Mouse (Mus musculus) urinary bladder, postnatal 4 days (tissue): ENCODE measurements around the gene Tes3-ps.

ENCODE experiments used
- DNase-seq, 2 experiments: peaks; one replicate each; pipeline ENCODE4 v3.0.0; 2021 to 2022; ENCODE audit warnings: low spot score in 2 of 2

Gene Tes3-ps

DNA sequence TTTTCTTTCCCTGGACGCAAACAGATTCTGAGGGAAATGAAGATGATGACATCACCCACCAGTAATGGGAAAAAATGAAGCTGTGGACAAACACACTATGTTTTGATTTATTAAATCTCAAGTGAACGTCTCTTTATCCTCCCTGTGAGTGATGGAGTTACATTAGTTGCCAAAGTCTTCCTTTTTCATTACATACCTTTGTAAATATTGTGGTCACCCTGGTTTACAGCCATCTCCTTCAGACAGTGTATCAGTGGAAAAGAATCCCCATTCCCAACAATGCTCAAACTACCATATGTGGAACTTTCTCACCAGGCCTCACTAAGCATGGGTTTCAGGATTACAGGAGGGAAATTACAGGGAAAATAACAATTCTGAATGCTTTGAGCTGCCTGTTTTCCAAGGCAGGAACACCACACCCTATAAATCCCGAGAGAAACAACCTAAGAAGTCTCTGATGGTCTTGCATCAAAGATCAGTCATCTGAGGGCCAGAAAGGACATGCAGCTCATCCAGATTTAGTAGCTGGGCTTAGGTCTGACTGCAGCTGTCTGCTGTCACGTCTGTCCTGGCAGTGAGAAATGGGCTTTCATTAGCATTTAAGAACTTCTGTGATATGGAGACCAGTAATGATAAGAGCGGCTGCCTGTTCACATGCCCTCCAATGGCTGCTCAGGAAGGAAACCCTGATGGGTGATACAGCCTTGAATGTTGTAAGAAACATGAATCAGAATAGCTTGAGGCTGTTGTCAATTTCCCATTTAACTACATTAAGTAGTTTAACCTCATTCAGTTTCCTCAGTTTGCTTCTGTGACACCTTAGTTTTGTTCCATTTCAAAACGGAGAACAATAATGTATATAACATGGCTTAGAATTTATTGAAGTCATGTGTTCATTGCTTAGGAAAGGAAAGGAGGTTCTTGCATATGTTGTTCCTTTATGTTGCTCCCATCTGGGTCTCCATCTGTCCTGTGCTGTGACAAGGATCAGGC lies at the start of gene Tes3-ps:
Gene Tes3-ps, plus strand, starts transcription at position 943 of the 993 bp plus-strand sequence.
- DNase-seq = no peak

DNA sequence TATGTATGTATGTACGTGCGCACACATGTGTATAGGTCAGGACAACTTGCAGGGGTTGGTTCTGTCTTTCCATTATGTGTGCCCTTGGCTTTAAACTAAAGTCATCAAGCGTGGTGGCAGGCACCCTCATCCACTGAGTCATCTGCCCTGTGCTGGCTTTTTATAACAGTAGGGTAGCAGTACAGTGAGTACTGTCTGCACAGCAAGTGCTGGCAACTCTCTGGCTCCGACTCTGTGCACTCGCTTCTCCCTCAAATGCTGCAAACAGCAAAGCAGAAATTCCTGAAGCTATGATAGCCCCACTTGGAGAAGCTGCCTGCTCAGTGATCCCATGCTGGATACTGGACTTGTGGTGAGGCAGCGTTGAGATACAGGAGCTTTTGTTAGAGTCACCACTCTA lies 48.7 kb upstream of the Tes3-ps start:
- DNase-seq = no peak

DNA sequence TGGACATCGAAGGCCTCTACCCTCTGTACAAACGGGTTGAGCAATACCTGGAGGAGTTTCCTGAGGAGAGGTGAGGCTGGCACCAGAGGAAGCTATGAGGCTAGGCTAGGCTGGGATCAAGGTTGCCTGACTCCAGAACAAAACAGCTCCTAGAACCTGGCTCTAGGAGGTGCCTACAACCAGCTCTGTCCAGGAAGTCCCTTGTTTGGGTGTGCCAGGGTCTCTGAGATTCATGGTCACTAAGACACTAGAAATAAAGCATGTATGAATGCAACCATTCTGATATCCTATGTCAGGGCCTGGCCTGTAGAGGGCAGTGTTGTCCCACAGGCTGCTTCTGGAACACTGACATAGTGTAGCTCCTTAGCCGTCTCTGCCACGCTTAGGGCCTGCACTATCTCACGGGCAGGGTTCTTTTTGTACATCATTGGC lies 43.8 kb upstream of the Tes3-ps start:
- peak; percentile 75 to 88 for DNase-seq

DNA sequence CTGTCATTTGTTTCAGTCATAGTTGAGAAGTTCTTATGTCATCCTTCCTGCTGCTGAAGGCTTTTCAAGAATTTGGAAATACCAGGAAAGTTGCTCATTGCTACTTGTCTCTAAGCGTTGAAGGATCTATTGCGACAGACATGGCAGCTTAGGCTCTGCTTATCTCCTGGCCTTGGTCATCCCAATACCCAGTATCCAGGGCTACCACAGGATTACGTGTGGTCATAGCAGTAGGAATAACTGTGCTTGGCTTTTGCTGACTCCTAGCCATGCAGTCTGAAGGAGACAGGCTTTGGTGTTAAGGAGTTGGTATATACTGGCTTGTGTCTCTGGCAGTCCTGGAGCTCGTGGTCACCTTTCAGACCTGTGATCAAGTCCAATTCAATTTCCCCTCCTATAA lies 32.8 kb upstream of the Tes3-ps start:
- no peak for DNase-seq

DNA sequence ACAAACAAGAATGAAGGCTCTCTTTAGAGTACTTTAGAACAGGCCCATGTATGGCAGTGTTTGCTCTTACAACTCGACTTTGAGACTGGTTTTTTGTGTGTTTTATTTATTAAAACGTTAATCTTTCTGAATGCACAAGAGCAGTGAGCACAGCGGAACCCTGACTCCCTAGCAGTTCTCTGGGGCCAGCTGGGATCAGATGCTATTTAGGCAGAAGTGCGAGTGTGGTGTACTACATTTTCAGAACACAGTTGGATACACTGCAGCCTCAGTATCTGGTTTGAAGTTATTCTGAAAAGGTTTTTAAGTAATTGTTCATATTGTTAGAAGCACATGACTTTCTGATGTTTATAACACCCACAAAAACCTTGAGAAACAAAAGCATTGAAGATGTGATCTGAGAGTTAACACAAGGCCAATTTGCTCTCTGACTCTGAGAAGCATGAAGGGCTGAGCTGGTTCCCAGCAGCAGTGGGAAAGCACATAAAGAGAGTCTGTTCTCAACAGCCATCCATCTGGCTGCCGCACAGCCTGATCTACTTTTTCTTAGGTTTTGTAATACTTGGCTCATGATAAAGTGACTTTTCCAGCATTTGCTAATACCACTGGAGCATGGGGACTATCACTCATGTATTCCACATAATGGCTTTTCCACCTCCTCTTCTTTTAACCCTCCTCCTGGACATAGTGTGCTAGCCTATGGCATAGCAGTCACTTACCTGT lies 32.3 kb upstream of the Tes3-ps start:
- DNase-seq = no peak

DNA sequence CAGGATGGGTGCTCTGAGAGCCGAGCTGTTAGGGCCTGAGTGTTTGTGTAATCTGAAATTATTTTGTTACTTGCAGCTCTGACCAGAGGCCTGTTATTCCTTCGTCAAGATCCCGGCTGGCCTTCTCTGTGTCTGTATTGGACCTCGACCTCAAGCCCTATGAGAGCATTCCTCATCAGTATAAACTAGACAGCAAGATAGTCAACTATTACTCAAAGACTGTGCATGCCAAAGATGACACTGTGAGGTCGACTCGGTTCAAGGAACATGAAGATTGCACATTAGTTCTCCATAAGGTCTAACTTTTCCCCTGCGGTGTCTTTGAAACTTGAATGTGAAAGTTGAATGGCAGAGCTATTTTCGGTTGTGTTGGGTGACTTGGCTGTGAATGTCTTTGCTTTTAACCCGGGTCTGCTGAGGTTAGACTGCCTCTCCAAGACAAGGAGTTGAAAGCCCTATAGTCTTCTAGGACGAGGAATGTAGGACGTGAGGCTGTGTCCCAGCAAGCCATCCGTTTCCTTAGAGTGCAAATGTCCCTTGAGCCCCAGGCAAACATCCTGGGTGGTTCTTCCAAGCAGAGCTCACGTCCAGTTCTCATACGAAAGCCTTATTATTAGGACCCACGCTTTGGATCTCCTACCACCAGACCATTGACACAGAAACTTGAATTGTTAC lies 31.5 kb upstream of the Tes3-ps start:
- DNase-seq = no peak

DNA sequence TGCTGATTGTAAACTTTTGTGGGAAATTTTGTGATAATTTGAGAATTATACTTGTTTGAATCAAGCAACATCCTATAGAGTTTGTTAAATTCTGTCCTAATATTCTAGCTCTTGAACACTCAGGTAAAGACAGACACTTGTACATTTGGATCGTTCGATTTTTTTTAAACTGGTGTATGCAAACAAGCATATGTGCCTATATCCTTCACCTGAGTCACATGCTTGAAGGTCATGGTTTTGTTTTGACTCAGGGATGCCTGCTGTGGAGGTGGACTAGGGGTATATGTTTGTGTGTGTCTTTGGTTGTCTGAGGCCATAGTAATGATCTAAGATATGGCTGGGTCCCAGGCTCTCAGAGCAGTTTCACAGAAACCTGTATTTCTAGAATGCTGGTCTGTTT lies 30.2 kb upstream of the Tes3-ps start:
- no peak for DNase-seq

DNA sequence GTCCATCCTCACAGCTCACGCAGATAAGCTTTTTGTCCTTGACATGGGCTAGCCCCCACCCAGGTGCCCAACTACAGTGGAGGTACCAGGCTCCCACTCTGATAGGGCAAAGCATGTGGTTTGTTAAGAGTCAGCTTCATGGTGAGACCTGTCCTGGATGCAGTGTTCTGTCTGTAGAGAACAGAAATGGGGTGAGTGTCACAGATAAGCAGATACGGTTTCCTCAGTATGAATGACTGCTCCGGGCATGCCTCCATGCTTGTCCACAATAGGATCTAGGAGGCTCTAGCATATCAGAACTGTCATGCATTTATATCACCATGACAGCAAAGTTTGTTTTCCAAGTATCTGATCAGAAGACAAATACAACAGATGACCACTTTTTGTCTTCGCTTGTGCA lies 27.2 kb upstream of the Tes3-ps start:
- DNase-seq = no peak

DNA sequence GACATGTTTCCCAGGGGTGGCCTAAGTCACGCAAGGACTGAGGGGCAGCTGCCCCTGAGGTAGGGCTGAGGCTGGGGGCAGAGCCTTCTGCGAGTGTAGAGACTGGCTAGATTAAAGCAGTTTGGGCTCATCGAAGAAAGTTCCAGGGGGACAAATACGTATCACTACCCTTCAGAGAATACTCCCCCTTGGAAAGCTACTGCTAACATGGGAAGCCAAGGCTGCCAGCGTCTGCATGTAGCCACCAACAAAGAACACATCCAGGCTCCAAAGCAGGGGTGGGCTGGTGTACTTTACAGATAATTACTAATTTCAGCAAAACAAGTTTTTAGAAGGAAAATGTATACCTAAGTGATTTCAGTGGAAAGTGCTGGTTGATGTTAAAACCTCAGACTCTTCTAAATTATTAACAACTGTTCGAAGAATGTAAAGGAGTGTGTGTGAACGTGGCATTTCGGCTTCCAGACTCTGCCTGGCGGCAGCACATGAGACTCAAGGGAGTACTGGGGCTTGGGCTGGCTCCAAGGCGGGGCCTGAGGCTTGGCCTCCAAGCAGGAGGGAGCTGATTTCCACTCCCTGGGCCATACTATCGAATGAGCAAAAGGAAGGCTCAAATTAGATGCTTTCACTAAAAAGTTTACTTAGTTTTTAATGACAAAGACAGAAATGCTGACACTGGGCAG lies 26.6 kb upstream of the Tes3-ps start:
- DNase-seq = peak; percentile 75

DNA sequence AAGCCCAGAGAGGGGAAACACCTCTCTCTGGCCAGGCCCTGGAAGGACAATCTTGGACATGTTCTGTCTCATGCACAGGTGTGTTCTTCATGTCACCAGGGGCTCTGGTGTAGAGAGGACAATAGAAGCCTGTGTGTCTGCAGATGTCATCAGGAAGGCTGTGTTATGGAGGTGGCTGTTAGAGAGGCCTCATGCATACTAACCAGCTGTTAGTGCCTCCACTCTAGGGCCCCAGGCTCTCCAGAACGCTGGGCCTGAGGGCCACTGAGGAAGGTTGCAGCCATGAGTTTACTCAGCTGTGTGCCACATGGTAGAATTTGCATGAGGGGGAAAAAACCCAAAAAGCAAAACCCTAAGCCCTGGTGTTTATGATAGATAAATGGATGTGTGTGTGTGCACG lies 25.5 kb upstream of the Tes3-ps start:
- DNase-seq = no peak

DNA sequence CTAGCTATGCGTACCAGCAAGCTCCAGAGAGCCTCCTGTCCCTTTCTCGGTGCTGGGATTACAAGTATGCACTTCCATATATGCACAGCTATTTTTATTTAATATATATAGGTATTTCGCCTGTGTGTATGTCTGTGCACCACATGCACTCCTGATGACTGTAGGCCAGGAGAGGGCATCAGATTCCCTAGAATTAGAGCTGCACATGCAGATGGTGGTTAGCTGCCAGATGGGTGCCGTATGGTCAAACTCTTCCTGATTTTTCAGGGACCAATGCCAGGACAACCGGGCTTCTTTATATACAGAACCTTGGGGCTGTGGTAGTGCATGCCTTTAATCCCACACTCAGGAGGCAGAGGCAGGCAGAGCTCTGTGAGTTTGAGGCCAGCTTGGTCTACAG lies 24.1 kb upstream of the Tes3-ps start:
- no peak for DNase-seq

DNA sequence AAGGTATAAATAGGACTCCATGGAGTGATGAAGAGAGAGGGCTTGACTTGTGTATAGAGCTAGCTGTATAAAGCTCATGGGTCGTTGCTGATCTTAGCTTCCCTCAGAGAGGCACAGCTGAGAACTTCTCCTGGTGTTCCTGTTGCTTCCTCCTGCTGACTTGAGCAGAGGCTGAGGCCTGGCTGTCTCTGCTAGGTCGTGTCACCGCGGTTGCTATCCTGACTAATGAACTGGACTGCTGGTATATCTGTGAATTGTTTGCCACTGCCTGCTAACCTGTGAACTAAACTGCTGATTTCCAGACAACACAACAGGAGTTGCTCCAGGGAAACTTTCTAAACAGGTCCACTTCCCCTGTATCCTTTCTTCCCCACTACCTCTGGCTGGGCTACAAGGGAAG lies 22.8 kb upstream of the Tes3-ps start:
- DNase-seq = no peak

DNA sequence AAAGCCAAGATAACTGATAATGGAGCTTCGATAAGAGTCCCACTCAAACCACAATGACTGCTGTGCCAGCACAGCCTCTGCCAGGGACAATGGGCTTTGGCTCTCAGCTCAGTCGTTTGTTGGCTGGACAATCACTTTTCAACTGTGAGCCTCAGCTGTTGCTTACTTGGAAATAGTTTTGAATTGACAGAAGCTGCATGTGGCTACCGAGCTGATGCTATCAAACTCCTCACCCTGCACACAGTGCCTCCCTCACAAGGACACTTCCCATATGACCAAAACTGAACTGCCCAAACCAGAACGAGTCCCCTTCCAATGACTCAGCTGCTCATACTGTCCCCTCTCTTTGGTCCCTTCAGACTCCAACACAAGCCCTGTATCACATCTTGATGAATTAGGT lies 22.3 kb upstream of the Tes3-ps start:
- DNase-seq = no peak

DNA sequence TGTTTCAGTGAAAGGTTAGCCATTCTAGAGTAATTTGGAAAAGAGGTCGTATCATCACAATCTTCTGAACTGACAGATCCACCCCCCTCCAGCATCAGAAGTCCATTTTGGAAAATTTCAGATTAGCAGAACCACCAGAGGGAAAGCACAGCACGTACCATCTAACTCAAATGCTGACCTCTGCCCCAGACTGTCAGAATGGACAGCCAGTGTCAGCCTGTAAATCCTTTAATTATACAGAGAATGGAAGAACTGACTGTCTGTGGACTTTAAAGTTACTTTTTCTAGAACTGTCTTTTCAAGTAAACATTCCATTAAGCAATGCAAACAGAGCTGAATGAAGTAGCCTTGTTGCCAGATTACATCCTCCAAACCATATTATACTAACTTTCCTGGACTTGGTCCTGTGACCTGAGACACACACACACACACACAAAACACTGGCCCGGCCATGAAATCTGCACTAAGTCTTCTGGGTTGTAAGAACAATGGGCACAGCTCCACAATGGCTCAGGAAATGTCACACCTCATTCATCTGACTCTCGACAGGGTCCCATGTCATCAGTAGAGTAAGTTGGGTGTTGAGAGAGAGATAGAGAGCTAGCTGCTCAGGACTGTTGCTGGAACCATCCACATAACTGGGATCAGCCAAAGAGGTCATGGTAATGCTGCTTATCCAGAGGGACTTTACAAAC lies 21.0 kb upstream of the Tes3-ps start:
- no peak for DNase-seq

DNA sequence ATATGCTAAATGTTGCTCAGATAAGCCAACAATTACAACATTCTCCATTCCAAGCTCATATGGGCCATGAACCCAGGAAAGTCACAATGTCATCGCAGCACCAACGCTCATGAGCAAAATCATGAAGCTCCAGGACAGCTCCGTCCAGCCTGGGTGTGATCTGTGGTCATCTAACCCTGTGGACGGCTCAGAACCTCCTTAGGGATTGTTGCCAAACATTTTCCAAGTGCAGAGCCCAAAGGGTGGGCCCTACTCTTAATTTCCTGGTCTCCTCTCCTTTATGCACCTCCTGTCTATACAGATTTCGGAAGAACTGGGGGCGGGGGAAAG lies 20.5 kb upstream of the Tes3-ps start:
- DNase-seq = no peak

DNA sequence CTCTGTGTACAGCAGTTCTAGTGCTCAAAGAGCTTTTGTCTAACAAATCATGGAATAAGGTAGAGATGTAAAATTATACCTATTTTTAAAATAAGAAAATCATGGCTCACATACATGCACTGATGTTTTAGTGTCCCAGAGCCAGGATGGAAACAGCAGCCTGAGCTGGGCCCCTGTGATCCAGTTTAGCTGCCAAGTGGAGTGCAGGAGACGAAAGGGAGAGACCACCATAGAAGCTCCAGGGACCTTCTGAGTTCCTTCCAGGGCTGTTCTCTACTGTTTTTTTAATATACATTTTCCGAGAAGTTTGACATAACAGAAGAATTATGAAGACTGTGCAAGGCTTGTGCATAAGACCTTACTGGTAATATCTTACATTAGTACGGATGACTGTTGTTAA lies 15.2 kb upstream of the Tes3-ps start:
- DNase-seq = no peak

DNA sequence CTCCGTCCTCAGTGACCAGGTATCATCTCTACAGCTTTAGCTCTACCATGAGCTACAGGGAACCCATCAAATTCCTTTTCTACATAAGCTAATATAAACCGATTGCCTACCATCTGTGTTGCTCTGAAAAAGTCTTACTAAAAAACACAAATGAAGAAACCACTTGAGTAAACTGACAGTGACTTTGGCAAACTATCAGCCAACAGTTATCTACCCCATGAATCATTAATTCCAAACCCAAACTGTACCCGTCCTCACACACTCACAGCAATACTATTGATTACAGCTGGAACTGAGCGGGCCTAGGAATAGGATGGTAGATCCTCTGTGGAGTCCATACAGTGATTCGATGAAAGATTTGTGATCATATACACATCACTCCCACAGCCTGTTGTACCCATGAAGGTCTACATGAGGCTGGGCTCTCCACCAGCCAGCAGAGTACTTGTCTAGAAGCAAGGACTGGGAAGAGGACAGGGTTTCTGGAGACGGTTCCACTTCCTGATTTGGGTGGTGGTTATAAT lies 14.2 kb upstream of the Tes3-ps start:
- DNase-seq = no peak

DNA sequence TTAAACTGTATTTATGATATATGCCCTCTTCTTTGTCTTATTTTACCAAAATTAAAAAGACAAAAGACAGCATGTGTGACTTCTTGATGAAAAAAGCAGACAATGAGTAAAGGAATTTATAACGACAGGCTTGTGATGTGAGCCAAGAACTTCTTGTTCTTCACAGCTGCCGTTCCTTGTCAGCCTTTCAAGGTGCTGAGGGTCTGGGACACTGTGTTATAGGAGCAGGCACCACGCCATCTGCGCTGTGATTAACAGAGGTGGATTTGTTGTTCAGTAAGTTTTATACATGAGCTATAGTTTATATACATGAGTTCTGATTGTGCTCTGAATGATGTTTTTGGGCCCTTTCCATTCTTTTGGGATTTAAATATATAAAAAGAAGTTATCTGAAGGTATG lies 13.7 kb upstream of the Tes3-ps start:
- peak in 1 of 2 experiments; percentile 49 for DNase-seq

DNA sequence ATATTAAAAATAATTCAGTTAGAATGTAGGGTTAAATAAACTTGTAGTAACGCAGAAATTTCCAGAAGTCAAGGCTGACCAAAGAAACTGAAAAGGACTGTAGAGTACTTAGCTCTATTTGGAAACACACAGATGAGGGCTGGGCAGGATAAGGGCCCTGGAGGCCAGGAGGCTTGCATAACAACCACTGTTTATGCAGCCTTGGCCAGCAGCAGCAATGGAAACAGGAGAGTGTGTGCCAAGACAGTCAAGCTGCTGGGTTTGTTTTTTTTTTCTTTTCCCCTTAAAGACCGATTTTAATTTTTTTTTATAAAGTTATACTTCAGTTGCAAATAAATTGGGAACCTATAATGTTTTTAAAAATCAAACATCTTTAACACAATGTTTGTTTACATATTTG lies 13.1 kb upstream of the Tes3-ps start:
- peak; percentile 68 to 74 for DNase-seq

DNA sequence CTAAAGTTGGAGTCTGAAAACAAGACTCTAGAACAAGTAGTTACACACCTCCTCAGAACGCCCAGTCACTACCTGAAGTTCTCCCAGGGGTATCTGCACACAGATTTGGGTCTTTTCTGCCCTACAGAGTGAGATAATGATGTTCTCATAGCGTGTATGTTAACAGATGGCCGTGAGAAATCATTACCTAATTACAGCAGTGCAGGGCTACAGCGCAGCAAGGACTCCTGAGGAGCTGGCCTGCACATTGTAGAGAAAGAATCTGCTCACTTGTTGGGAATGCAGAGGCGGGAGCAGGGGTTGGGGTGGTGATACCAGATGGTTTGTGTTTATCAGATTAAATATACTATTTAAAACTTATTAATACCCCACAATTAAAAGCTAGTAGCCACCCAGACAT lies 12.6 kb upstream of the Tes3-ps start:
- no peak for DNase-seq

DNA sequence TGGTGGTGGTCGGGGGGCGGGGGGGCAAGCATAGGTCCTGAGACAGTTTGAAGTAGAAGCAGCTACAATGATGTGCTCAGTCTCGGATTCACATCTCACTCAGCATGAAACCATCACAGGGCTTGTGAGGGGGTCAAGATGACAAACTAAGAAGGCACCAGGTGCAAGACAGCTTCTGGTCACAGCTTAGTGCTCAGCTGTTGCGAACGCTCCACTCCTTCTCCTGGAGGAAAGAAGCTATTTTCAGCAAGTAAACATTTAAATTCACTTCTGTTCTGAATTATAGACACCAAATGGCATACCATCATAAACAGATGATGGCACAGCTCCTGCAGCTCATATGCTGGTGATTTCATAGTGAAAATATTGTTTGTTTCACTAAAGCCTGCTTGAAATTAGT lies 7.7 kb upstream of the Tes3-ps start:
- DNase-seq = no peak
